Mouse (Mus musculus) embryo, embryonic 11 days (tissue): ENCODE results near the gene Dnajc15.
"Not testable (repeated sequence)": the region's sequence is repeated elsewhere in the genome, so short reads cannot be mapped to it uniquely, and the experiment has no call there.

Source experiments
- DNase-seq: peaks from one replicate; pipeline ENCODE4 v3.0.0-alpha.2; 2015

Gene Dnajc15

DNA sequence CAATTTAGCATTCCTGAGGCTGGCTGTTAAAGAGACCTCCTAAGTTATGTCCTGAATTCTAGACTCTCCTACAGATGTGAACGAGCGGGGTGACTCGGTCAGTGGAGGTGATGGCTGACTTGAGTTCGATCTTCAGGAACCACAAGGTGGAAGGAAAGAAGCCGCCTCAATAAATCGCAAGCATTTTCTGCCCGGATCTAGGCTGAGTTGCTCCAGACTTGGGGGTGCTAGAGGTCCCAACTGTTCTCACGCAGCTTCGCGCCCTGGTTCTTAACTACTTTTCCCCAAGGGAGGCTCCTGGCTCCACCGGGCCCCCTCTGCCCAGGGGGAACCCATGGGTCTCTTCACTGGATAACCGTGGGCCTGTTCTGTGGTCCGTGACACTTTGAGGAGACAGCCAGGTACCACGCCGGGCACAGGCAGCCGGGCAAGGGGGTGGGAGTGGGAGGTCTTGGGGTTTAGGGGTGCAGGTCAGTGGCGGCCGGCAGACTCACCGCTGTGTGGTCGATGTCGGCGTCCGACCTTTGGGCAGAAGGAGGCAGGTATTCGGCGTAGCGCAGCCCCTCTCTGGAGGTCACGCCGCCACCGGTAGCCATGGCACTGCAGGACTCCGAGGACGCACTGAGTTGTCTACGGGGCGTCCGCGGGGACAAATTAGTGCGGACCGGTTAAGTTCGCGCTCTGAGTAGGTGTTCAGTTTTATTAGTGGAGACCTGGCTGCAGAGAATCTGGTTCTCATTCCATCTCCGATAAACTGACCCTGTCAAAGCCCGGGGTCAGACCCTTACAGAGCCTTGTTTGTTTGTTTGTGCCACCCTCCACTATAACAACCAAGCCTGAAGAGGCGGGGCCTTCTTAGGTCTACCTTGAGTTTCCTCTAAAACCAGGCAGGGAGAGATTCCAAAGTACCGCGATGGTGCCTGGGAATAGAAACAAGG, at the start of gene Dnajc15:
Gene Dnajc15, minus strand, starts transcription at position 822 of the 938 bp plus-strand sequence.
- DNase-seq = peak; percentile 90

DNA sequence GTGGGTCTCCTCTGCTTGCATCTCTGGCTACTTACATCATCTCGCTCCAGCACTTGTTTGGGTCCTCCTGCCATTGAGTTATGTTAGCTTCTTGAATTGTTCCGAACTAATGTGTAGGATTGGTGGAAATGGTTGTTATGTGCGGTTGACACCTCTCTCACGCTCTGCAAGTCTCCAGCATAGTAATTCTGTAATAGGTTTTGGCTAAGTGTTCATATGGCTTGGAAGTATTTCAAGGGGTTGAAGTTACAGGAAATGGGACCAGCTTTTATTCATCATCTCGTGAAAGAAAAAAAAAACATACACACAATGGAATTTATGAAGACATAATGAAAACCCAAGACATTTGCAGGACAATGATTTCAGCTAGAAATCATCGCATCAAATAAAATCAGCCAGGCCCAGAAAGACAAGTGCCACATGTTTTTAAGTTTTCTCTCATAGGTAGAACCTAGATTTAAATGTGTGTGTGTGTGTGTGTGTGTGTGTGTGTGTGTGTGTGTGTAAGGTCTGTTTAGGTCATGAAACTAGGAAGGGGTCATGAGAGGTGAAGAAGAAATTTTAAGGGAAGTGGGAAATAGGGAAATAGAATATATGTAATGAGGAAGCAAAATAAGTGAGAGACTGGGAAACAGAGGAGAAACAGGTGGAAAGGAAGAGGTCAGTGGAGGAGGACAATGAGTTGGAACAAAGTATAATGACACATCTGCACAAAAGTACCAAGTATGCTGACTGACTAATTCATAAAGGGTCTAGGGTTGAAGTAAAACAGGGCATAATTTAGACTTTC, 48.3 kb upstream of the Dnajc15 start:
- no peak for DNase-seq

DNA sequence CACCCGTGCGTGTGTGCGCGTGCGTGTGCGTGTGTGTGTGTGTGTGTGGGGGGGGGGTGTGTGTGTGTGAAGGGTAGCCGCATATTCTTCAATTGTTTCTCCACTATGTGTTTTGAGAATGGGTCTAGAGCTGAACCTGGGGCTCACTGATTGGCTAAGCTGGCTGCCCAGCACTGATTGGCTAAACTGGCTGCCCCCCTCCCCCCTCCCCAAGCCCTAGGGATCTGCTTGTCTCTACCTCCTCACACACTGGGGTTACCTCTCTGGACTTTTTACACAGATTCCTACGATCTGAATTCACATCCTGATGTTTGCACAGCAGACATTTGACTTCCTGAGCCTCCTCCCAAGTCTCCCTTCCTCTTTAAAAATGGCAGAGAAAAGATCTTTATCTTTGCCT, 46.7 kb upstream of the Dnajc15 start:
- no peak for DNase-seq

DNA sequence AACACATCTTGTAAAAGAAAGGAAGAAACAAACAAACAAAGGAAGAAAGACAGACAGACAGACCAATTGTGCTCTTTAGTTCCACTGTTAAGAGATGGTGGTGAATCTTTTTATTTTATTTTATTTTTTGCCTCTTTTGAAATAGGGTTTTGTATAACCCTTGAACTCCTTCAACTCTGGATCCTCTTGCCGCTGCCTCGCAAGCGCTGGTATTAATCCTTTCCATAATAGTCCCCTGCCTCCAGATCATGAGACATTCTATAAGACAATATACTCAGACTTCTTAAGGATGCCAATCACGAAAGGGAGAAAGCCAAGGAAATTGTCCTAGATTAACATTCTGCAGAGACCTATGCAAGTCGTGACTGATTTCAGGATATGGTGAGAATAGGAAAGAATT, 40.9 kb upstream of the Dnajc15 start:
- DNase-seq = no peak

DNA sequence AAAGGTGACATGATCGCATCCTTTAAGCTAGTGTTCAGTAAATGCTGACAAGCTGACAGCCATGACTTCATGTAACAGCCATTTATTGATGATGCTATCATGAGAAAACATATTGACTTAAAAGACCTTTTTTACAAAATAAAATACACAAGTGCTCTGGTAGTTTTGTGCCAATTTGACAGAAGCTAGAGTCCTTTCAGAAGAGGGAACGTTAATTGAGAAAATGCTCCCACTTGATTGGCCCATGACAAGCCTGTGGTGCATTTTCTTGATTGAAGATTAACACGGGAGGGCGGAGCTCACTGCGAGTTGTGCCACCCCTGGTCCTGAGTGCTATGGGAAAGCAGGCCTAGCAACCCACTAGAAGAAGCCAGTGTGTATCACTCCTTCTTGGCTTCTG, 31.7 kb upstream of the Dnajc15 start:
- DNase-seq = no peak

DNA sequence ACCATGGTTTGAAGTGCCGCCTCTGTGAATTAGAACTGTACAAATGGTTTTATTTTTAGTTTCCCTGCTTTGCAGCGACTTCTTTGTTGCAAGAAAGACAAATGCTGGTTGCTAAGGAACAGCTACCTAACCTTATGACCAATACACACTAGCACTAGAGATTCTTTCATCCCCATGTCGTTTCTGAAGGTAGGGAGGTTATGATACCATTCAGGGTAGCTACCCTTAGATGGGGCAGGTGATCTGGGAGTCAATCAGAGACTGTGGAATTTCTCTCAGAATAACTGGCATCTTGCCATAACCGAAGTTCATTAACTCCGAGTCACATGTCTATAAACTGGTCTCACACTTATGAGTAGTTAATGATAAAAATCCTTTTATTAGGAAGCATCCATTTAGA, 30.5 kb upstream of the Dnajc15 start:
- DNase-seq = no peak

DNA sequence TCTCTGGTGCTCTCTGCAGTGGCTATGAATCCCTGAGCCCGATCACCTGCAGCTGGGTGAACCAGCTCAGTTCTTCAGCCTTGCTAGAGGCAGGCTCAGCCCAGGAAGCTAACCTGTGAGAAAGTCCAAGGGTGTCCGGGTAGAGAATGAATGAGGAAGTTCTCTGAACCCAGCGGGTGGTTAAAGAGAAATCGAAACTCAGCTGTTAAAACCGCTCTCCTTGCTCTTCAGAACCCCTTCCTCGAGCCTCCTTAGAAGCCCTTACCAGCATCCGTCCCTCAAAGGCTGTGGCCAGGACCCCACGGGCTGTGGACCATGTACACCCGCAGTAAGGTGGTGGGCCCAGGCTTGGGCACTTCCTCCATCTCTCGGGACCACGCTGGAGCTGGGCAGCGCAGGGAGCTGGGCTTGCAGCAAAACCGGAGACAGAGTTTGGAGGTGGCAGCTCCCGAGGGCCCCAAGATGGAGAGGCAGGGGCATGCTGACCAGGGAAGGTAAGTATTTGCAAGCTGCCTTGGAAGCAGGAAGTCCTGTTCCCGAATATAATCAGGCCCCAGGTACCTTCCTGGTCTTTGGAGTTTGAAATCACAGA, 29.3 kb upstream of the Dnajc15 start, which contains the start of gene Epsti1:
Gene Epsti1, plus strand, starts transcription at position 69 of the 592 bp plus-strand sequence.
- DNase-seq = no peak

DNA sequence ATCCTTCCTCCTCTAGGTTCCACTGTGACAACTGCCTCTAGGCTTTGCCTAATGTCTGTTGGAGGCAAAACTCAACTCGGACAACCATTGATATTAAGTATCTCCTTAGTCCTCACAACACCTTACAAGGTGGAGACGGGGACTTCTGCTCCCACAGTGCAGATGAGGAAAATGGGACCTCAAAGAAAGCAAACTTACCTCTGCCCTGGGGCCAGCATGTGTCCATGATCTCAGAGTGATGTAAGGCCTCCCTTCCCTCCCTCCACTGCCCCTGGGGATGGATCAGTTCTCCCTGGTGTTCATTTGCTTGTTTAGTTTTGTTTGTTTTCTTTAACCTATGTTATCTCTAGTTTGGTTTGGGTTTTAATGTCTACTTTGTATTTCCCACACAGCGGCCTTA, 27.6 kb upstream of the Dnajc15 start:
- DNase-seq = no peak

DNA sequence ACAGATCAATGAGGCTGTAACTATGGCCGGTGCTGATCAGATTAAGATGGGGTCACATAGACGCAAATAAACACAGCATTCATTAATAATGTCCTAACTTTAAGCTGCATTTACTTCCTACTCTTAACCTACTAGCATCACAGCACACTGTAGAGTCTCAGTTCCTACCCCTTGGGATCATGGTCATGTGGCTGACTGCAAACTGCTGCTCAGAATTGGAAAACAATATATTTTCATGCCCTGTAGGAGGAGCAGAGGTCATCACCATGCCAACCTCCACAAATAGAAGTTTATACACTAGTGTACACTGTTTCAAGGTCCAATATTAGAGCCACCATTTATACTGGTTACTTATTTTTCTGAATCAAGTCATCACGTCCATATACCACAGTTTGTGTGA, 21.0 kb upstream of the Dnajc15 start:
- no peak for DNase-seq

DNA sequence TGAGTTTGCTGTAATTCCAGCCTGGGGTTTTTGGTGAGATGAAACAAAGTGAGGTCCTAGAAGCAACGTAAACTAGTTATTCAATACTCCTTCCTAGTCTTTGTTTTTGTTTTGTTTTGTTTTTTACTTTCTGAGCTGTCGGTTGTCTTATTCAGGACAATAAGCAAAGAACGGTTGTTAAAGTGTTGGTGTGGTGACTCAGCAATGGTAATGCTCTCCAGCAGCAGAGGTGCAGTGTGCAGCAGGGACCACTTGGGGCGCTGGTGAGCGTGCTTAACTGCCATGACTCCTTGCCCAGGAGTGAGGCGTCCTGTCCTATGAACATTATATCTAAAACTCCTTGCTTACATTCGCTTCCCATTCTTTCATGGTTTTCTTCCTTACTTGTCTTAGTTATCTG, 15.0 kb upstream of the Dnajc15 start:
- DNase-seq = no peak

DNA sequence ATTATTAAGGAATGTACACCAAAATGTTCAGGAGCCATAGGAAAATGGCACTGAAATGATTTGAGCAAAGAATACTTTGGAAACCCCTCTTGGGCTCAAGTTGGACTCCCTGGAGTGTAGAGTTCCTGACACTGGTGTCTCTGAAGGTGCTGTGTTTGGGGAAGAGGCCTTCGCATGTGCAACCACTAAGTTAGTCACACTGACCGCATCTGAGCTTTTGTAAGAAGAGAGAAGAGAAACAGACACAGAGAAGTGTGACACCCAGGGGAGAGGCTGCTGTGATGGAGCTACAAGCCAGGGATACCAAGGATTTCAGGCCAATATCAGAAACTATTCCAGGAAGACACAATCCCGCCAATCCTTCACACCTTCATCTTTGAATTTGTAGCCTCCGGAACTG, 12.0 kb upstream of the Dnajc15 start:
- no peak for DNase-seq

DNA sequence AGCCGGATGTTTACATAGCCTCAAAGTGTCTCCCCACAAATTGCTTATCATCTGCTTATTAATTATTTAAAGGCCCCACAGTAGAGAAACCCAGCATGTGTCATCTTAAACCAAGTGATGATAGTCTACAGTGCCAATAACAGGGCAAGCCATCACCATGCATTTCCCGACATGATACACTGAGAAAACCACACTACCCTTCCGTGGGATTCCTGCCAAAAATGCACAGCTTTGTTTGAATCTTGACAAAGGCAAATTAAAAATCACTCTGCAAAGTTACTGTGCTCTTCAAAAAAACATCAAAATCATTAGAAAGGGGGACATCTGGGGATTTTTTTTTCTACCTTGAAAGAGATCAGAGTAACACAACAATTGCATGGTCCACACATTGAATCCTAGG, 11.5 kb upstream of the Dnajc15 start:
- DNase-seq = no peak

DNA sequence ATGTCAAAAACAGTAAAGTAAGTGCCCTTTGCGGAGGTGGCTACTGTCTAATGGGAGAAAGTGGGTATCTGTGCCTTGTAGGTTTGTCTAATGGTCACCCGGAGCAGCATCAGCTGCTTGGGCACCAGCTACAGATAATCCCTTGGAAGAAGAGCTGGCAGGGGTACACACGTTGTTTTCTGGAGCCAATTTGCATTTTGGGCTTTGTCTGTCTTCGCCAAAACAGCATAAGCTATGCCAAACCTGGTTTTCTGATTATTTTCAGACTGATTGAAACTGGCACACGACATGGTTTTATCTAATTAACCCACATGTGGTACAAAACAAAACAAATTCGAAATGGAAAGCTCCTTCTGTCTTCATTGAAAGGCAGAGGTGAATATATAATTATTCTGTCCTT, 7.7 kb upstream of the Dnajc15 start:
- DNase-seq = no peak

DNA sequence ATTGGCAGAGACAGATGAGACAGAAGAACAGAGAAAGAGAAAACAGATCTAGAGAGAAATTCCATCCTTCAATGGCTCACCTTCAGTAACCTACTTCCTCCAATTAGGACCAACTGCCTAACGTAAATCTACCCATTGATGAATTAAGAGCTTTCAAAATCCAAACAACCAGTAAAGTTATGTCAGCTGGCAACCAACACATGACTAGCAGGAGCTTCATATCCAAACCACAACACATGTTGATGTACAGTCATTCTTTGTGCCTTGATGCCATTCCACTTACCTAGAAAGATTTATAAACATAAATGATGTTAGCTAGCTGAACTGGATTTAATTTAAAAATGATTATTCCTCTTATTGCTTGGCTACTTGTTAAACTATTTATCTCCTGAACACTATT, 7.1 kb upstream of the Dnajc15 start:
- no peak for DNase-seq

DNA sequence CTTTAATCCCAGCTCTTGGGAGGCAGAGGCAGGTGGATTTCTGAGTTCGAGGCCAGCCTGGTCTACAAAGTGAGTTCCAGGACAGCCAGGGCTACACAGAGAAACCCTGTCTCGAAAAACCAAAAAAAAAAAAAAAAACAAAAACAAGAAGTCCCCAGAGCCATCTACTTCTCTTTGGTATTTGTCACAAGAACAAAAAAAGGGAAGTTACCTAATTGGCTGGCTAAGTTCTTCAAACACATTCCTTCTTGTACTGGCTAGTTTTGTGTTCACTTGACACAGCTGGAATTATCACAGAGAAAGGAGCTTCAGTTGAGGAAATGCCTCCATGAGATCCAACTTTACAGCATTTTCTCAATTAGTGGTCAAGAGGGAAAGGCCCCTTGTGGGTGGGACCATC, 3.0 kb upstream of the Dnajc15 start:
- not testable (repeated sequence) for DNase-seq

DNA sequence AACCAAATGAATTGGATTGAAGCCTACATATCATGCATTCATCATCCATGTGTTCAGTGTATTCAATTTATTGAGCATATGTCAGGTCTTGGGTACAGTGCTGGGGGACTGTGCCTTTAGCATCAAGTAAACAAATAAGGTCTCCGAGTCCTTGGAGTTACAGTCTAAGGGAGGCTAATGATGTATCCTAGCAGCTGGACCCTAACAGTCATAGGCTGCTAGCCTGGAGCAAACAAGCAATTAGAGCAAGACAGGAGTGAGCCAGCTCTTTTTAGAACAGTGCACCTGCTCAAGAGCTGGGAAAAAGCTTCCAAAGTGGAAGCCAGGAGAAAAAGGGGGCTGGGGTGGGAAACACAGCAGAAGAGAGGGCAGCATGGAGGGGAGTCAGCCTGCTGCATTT, 1.3 kb upstream of the Dnajc15 start:
- DNase-seq = no peak

DNA sequence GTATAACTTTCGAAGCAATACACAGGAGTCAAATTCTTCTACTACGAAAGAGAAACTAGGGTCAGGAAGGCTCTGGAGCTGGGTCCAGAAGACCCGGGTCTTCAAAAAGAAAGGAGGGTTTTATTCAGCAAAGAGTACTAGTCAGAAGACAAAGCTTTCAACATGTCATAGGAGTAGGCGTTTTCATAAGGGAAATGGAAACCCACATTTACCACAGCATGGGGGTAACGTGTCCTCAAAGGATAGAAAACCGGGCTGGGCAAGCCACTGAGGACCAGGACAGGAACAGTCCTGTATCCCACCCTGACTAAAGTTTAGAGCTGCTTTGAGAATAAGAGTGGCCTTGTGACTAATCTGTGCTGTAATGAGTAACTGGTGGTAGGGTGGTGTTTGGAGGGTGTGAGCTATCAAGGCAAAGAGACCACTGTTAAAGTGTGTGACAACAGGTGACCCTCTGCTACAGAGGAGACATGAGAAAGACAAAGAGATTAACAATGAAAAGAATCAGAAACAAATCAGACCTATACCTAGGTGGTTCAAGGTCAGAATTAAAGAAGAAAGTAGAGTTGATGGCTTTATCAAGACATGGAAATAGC, 3.4 kb downstream of the Dnajc15 start:
- DNase-seq = no peak

DNA sequence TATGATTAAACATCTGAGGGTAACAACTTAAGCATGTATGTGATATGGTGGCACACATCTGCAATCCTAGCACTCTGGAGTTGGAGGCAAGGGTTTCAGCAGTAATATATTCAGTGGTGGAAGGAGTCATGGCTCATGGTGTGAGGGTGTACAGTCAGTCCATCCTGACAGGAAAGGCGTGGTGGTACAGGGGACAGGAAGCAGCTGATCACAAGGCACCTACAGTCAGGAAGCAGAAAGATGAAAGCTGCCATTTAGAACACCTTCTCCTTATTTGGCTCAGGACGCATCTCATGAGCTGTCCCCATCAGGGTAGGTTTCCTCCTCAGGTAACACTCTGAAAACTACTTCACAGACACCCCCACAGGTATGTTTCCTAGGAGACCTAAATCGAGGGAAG, 4.0 kb downstream of the Dnajc15 start:
- no peak for DNase-seq

DNA sequence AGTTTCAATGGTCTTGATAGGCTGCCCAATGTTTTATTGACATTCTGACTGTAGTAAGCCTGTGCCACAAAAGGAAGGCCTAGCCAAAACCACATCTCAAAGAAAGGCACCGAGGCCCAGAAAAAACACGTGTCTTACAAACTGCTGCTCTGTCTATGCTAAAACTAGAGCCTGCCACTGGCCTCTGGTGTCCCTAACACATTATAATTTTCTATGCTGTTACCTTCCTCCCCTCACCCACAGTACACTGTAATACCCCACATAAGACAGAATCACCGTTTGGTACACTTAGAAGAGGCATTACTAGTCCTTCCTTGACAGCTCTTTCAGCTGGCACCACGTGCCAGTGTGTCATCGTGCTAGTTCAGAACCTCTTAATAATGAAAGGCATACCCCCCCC, 7.3 kb downstream of the Dnajc15 start:
- DNase-seq = no peak

DNA sequence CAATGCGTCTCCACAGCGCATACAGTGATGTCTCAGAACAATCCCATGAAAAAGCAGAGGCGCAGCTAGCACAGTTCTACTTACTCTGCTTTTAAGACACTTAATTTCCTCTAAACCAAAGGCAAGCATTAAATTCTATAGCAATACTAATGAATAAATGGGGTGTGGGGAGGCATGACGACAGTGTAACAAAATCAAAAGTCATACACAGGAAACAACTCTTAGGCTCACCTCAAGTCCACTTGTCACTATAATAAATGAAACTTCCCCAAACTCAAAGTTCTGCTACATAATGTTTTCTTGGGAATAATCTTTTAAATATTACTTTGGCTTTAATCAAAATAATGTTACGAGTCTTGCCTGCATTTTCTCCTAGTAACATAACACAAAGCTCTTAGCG, 10.4 kb downstream of the Dnajc15 start:
- no peak for DNase-seq

DNA sequence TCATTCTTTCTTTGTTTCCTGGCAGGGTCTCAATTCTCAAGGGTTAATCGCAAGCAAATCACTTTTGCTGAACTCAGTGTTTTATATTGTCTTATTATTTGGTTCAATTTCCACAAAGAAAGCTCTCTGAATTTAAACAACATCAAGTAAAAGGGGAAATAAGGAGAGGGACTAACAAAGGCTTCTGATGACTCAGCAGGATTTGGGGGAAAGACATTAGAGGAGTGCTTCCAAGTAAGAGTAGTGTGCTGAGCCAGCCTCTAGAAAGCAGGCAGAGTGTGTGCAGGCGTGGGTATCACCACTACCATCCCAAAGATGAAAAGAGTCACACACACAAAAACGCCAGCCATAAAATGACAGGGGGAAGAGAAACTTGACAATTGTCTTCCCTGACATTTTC, 10.9 kb downstream of the Dnajc15 start:
- peak; percentile 12 for DNase-seq

DNA sequence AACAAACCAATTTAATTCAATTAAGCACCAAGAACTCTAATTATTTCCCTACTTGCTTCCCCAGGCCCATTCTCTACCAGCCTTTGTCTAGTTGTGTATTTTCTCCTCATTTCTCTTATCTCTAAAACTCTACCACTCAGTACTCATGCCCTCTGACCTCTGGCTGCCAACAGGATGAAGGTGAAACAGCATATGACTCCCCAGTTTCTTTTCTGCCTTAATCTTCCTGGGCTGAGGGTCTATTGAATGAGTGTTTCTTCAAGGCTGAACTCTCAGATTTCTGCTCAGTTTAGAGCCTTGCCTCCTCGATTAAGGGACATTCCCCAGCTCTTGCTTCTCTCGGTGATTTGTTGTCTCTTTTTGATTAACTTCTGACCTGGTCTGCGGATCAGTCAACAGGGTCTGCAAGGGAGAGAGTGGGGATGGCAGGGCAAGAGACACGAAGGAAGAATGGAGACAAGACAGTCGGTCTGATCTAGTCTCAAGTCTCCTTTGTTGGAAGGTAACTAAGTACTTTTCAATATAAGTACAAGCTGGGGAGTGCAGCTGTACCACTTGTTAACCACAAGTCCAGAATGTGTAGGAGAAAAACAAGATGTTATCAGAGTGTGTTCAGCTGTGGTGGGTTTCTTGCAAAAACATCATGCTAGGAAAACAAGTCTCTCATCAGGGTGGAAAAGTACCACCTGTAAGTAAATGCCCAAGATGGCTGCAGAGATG, 13.9 kb downstream of the Dnajc15 start:
- DNase-seq = no peak

DNA sequence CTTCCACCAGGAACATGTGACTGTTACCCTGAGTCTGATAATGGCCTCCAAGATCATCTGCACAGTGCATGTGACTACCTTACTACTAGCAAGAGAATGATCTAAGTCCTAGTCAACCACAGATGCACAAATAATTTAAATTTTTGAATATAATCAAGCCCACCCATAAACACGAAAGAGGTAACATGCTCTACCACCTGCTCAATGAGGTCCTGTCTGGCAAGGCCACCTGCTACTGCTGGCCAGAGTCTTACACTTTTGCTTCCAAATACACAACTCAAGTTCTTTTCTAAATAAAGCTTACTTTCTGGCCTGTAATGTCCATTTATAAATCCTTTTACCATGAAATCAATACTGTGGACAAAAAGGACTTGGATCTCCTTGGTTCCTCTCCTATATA, 15.0 kb downstream of the Dnajc15 start:
- DNase-seq = no peak
